Mouse (Mus musculus): Measurements from ENCODE around the gene Vash1.

Gene Vash1

DNA sequence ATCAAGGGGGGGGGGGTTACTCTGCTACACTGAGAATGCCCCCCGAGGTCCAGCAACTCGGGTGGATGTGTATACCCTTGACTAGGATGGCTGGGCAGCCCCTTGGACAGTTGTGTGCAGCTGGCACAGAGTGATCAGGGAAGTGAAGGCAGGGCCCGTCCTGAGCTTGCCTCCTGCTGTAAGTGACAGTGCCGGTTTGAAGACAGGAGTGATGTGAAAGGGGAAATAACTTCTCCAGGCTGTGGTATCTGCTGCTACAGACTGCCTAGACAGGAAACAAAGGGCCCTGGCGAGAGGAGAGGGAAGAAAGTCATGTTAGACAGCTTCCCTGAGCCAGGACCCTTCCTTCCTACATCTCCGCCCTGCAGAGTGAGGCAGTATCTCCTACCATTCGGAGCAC lies 5.2 kb downstream of the Vash1 start:
- no peak for DNase-seq (ENCODE audit: low spot score in 2 of 2)

GRCm38 (mm10) chr12:86685275-86685674 lies 6.8 kb downstream of the Vash1 start:
- DNase-seq (ENCODE audit: low spot score in 2 of 2): no peak

- DNase-seq (ENCODE audit: low spot score in 2 of 2): no peak
Measured at GRCm38 (mm10) chr12:86686551-86687330, 8.2 kb downstream of the Vash1 start.

GRCm38 (mm10) chr12:86687445-86687955 lies 9.0 kb downstream of the Vash1 start:
- DNase-seq (ENCODE audit: low spot score in 2 of 2): peak in 1 of 2 experiments; percentile 32

DNA sequence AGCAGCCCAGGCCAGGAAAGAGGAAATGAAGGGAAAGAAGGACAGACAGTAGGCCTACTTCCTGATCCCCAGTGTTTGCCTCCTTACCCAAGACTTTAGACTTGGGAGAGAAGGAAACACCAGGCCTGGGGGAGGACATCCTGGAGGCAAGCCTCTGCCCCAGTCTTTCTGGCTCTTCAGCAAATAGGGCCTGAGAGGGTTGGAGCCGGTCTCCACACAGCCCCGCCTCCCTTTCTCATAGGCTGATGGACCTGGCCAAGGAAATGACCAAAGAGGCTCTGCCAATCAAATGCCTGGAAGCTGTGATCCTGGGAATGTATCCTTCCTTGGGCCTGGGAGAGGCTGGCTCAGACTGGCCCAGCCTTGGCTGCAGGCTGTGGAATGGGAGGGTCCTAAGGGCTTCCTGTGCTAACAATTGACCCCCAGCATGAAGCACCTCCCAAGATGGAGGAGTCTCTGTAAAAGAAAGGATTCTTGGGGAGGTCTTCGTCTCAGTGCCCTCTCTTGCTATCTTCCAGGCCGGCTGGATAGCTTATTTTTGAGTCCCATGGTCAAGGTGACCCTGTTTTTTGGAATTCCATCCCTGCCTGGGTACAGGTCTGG lies 9.6 kb downstream of the Vash1 start:
- peak; percentile 54 to 71 for DNase-seq (ENCODE audit: low spot score in 2 of 2)

DNA sequence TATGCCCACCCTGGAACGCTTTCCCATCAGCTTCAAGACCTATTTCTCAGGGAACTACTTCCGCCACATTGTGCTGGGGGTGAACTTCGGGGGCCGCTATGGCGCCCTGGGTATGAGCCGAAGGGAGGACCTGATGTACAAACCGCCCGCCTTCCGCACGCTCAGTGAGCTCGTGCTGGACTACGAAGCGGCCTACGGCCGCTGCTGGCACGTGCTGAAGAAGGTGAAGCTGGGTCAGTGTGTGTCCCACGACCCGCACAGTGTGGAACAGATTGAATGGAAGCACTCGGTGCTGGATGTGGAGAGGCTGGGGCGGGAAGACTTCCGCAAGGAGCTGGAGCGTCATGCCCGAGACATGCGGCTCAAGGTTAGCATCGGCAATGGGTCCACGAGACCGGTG lies 10.4 kb downstream of the Vash1 start:
- no peak for DNase-seq (ENCODE audit: low spot score in 2 of 2)

DNA sequence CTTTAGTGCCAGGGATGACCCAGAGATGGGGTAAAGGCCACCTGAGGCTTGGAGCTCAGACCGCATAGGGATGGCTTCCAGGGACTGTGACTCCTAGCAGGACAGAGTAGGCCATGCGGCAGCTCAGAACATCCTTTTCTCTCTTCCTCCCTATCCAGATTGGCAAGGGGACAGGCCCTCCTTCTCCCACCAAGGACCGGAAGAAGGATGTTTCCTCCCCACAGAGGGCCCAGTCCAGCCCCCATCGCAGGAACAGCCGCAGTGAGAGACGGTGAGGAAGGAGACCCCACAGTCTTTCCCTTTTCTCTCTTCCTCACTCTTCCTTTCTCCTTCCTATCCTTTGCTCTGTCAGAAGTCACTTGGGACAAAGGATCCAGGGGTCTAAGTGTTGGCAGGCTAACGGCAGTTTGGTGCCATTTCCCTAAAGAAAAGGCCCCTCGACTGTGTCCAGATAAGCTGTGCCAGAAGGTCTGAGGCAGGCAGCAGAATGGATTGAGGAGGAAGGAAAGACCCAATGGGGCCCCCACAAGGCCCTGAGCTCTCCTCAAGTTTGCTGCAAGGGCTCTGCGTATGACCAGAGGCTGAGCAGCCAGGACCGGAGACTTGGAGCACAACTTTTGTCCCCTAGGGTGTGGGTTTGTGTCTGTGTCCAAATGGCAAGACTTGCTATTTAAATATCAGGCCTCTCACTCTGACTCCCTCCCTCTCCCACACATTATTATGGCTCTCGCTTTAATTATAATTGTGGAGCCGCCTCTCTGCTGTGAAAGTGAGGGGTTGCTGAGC lies 12.4 kb downstream of the Vash1 start:
- peak; percentile 54 to 61 for DNase-seq (ENCODE audit: low spot score in 2 of 2)

DNA sequence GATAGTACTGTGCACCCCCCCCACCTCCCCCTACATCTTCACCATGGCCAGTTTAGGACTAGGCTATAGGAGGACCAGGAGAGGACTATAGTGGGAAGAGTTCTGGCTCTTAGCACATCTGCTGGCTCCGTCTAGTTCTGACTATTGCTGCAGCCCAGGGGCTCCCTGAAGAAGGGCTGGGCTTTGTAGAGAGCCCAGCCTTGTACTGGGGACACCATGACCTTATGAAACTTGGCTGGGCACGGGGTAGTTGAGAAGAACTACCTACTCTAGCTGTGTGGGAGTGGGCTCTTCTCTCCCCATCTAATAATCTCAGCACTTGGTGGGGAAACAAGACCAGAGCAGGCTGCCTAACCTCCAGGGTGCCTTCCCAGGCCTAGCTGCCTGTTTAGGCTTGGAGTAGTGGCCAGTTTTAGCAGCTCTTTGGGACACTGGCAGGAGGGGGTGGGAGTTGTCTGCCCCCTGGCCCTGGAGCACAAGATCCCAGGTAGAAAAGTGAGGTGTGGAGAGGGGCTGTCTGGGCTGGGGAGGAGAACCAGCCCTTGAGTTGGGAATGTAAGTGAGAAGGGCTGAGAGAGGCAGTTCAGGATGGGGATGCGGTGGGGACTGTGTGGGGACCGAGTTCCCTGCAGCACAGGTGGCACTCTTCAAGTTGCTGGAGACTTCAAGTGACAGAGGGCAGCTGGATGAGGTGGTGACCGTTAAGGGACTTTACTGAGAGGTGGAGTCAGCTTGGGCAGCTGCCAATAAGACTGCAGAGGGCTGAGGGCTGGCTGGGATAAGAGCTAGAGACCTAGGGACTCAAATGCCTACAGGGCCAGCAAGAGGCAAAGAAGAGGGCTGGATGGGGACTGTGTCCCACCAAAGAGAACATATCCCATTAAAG lies 14.2 kb downstream of the Vash1 start:
- peak; percentile 60 to 75 for DNase-seq (ENCODE audit: low spot score in 2 of 2)

DNA sequence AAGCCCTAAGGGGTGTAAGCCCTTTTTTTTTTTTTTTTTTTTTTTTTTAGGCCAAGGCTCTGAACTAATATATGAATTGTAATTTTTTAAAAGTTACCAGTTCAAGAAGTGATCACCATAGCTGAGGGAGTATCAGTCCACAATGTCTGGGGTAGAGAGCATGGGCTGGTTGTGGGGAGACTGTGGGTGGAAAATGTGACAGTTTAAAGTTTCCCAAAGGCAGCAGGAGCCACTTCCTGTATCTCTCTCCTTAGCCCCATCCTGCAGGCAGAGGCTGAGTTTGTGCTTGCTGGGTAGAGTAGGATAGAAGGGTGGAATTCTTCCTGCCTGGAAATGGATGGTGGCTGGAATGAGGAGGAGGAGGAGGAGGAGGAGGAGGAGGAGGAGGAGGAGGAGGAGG lies 14.9 kb downstream of the Vash1 start:
- DNase-seq (ENCODE audit: low spot score in 2 of 2): no peak

DNA sequence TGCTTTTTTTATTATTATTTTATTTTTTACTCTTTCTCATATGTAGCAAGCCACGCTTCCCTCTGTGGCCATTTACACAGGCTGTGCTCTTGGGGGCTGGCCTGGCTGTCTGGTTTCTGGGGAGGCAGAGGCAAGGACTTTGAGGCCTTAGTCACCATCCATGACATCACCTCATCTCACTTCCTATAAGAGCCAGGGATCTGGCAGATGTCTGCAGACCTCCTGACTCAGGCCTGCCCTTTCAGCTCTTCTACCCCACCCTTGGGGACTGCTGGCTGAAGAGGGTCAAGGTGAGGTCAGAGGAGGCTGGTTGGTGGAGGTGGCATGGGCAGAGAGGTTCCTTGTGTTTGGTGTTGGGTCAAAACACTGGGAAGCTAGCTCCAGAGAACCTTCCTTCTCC lies 15.9 kb downstream of the Vash1 start:
- no peak for DNase-seq (ENCODE audit: low spot score in 2 of 2)

DNA sequence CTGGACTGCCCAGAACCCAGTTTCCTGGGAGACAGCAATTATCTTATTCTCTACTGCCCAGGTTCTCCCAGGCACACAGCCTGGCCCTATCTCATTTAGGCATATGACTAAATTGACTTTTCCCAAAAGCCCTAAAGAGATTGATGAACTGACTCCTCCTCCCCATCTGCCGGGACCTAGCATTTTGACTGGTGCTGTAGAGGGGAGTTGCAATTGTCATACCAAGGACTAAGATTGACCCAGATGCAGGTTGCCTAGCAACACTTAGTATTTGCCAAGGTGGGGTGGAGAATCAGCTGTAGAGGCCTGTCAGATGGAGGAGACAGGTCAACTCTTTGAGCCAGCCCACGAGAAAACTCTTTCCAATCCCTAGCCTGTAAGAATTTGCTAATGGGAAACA lies 19.5 kb downstream of the Vash1 start:
- DNase-seq (ENCODE audit: low spot score in 2 of 2): no peak

GRCm38 (mm10) chr12:86698537-86698936 lies 20.0 kb downstream of the Vash1 start:
- DNase-seq (ENCODE audit: low spot score in 2 of 2): no peak

- no peak for DNase-seq (ENCODE audit: low spot score in 2 of 2)
Measured at GRCm38 (mm10) chr12:86699965-86700926, 21.7 kb downstream of the Vash1 start.

DNA sequence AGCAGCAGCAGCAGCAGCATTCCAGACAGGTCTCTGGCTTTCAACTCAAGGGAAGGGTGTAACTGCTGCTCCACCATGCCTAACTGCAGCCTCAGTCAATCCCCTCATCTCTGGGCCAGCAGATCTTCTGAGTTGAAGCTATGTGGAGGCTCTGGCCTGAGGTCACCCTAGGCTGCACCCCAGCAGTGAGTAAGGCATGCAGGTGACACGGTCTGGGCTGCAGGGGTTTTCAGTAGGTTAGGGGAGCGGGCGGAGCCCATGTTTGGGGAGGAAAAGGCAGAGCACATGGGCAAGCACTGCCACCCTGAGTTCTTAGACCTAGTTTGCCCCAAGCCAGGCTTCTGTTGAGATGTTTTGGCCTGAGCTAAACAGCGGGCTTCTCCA lies 22.4 kb downstream of the Vash1 start:
- no peak for DNase-seq (ENCODE audit: low spot score in 2 of 2)

GRCm38 (mm10) chr12:86701491-86701890 lies 23.0 kb downstream of the Vash1 start:
- DNase-seq (ENCODE audit: low spot score in 2 of 2): no peak

DNA sequence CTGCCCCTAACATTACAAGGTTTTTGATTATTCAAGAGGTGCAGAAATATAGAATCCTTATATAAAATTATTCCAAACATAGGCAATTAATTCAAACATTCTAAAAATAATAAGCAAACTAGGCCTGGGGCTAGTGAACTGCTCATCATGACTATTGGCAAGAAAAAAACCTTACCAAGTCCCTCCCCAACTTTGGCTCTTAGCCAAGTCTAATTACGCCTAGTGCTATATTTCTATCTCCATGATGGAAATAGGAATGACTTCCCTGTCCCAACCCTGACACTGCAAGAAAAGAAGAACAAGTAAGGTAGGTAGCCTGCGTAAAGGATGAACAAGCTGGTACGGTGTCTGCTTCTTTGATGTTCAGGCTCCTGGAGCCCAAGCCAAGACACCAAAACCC lies 24.2 kb downstream of the Vash1 start:
- DNase-seq (ENCODE audit: low spot score in 2 of 2): no peak

DNA sequence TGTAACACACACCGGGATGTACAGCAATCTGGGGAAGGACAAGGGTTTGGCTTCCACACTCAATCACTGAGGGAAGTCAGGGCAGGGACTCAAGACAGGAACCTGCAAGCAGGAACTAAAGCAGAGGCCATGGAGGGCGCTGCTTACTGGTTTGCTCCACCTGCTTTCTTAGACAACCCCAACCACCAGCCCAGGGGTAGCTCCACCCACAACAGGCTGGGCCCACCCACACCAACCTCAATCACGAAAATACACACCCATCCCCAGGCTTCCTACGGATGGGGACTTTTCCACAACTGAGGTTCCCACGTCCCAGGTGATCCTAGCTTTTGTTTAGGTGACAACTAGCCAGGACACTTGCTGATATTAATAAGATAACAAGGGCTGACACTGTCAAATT lies 27.3 kb downstream of the Vash1 start:
- DNase-seq (ENCODE audit: low spot score in 2 of 2): no peak

GRCm38 (mm10) chr12:86714026-86714425 lies 35.5 kb downstream of the Vash1 start:
- DNase-seq (ENCODE audit: low spot score in 2 of 2): no peak

- DNase-seq (ENCODE audit: low spot score in 2 of 2): peak; percentile 44 to 54
Measured at GRCm38 (mm10) chr12:86715401-86715800, 36.9 kb downstream of the Vash1 start.

DNA sequence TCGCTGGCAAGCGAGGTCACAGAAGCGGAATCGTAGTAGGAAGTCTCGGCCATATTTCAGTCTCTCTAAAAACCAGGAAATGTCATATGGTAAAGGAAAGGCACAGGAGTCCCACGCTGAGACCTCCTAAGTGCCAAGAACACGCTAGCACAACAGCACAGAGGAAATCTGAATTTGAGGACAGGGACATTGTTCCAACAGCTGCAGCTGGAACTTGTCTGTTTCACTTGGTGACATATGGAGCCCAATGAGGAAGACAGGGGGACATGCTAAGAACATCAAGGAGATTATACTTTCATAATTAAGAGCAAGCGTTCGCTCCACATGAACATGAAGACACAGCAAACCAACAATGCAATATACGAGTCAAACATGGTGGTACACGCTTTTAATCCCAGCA lies 38.5 kb downstream of the Vash1 start:
- no peak for DNase-seq (ENCODE audit: low spot score in 2 of 2)
